Mouse (Mus musculus): ENCODE results near the gene Lef1. TPM values are rescaled to one million over a fixed set of nuclear protein-coding genes. Genes with fewer than 3 reads are reported as not detected.
A peak's percentile ranks its signal among the peaks of the same experiment; 100 is the strongest.

Lef1 gene
- total RNA-seq, 2 experiments from 2014 or later = 0.60 TPM; not detected in 1

DNA sequence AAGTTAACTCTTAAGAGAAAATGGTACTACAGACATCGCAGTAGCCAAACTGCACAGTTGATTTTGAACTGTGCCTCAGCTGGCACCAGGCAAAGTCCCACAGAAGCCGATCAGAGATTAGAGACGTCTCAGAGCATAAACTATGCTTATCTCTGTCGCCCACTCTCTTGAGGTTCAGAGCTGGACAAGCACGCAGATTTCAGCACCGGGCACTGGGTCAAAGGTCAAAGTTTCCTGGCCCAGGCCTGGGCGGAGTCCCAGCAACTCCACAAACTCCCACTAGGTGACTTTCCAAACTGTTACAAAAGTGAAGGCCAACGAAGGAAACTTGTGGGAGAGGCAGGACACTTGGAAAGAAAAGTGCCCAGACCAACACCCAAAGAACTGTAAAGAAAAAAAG is 160.9 kb downstream of the Lef1 start:
- no peak; the same call in 1 of the 2 replicates for ATAC-seq (replicated peaks; ENCODE audit: low FRiP score, poor library complexity, severe bottlenecking)

DNA sequence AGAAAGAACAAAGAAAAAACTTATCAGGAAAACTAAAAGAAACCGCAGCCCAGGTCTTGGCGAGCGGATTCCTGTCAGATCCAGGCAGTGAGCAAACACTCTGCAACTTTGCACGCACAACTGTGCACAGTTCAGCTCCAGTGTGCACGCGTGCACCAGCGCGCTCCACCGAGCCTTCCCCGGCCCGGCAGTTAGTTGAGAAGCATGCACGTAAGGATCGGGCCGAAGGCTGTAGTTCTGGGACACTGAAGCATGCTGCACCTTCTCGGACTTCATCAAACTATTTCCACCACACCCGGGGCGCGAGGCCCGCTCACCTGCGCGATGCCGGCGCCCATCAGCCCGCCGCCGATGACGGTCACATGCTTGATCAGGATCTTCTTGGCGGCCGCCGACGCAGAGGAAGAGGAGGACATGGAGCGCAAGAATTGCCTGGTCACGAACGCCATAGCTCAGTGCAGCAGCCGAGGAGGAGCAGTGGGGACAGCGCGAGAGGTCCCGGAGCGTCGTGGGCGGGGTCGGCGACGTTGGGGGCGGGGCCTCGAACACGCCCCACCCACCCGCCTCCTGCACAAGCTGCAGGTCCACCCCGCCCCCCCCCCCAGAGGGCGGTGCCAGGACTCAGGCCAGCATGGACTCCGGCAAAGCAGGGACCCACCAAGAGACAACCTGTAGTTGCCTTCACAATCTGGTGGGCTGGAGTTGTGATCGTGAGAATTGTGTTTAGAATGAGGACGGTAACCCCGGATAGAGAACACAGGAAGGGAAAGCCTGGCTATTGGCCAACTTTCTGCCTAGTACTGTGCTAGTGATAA is 161.5 kb downstream of the Lef1 start, which contains the start of gene Hadh:
TSS of gene Hadh (minus strand) at position 543 of the 815 bp plus-strand sequence.
- peak; percentile 77 for ATAC-seq (replicated peaks; ENCODE audit: low FRiP score, poor library complexity, severe bottlenecking)

DNA sequence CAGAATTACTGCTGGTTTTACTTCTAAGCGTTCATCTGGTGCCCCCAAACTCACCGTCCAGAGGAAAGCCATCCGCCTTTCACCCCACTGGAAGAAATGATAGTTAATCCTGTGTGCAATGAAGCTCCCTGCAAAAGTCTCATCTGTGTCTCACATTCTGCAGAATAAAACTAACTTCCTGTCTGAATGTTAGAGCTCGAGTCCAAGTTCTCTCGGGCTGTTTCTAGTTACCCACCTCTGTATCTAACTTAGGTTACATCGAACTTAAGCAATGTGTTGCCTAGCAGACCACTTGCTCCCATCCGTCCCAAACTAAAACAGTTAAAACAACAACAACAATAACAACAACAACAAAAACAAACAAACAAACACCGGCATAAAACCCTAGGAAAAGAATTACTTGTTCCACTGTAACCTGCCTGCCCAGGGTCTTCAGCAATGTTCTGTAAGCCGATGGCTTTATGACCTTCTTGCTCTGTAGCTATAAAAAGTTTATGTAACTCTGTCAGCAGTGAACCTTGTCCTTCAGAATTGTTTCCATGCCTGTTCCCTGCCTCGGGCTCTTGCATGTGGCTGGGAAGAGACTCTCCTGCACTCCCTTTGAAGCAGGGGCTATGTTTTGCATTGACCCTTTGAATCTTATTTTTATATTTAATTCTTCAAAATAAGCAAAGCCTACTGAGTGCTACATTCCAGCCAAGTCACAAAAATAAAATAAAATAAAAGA is 162.3 kb downstream of the Lef1 start:
- ATAC-seq (replicated peaks; ENCODE audit: low FRiP score, poor library complexity, severe bottlenecking) = no peak

Other genes starting within 250 kb of the Lef1 start
- gene Hadh, start 161.6 kb downstream of the Lef1 start, total RNA-seq (2015; ENCODE audit: low replicate concordance) = 9.6 and 13.8 TPM in 2 replicates
- gene Hadh, start 161.6 kb downstream of the Lef1 start, total RNA-seq (2017; ENCODE audit: low replicate concordance) = 8.7 and 9.3 TPM in 2 replicates
- 0.21 TPM in 1 of 2 replicates, not detected in the other for gene Cyp2u1, start 192.8 kb downstream of the Lef1 start, total RNA-seq (2015; ENCODE audit: low replicate concordance)
- gene Cyp2u1, start 192.8 kb downstream of the Lef1 start, total RNA-seq (2017; ENCODE audit: low replicate concordance) = not detected in 2 replicates

All from erythroblast, adult 5-6 weeks (primary cell).